Mouse (Mus musculus): ENCODE data around the gene Hsph1.

DNA sequence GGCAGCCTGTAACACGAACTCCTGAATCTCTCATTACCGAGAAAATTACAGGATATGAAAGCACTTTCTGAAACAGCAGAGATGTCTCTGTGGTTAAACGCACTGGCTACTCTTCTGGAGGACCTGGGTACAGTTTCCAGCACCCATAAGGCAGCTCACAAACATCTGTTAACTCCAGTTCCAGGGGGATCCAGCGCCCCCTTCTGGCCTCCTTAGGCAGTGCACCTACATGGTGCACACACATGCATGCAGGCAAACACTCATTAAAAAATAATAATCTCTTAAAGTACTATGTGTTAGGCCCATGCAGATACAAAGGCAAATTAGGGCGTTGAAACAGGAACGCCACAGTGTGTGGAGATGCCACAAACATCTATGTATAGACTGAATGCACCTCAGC, 25.3 kb upstream of the Hsph1 start:
- no peak for TF ChIP-seq POLR2A (IDR thresholded peaks at IDR 0.05; ENCODE audit: insufficient read depth, low read depth, low read length)
- no peak for TF ChIP-seq CTCF (IDR thresholded peaks at IDR 0.05; ENCODE audit: insufficient read depth, low read depth, low read length)

Data from olfactory bulb, adult 2 months (tissue).